Mouse (Mus musculus) limb, embryonic 13.5 days (tissue): ENCODE measurements around the gene Wdr54. TPM values are rescaled to one million over a fixed set of nuclear protein-coding genes. Genes with fewer than 3 reads are reported as not detected.

Source experiments
- ATAC-seq: fragments of 200-750 bp; cut with Nextera tagmentation; 2 replicates; pipeline ENCODE4 v1.8.0; 2017; ENCODE audit warnings: low read depth, moderate number of reproducible peaks, moderate TSS enrichment; ENCODE audit not compliant: low FRiP score
- H3K27ac ChIP-seq: fragments of 300-500 bp; sonication (generic); 2 replicates; pipeline ENCODE4 v1.5.1; 2015; ENCODE audit warnings: inconsistent platforms, mild to moderate bottlenecking, moderate library complexity
- H3K27me3 ChIP-seq: fragments of 300-500 bp; sonication (generic); 2 replicates; pipeline ENCODE4 v1.6.1; 2015; ENCODE audit warnings: mild to moderate bottlenecking, inconsistent platforms
- H3K36me3 ChIP-seq: fragments of 300-500 bp; sonication (generic); 2 replicates; pipeline ENCODE4 v1.6.1; 2015; ENCODE audit warnings: inconsistent platforms, mild to moderate bottlenecking, moderate library complexity
- H3K4me1 ChIP-seq: fragments of 300-500 bp; sonication (generic); 2 replicates; pipeline ENCODE4 v1.6.1; 2015; ENCODE audit warnings: inconsistent platforms
- H3K4me2 ChIP-seq: fragments of 300-500 bp; sonication (generic); replicated peaks from 2 replicates; pipeline ENCODE4 v1.6.1; 2015; ENCODE audit warnings: inconsistent platforms, mild to moderate bottlenecking, moderate library complexity
- H3K4me3 ChIP-seq: fragments of 300-500 bp; sonication (generic); 2 replicates; pipeline ENCODE4 v1.5.1; 2015; ENCODE audit warnings: moderate library complexity, mild to moderate bottlenecking, inconsistent platforms
- H3K9ac ChIP-seq: fragments of 300-500 bp; sonication (generic); 2 replicates; pipeline ENCODE4 v1.6.1; 2015; ENCODE audit warnings: mild to moderate bottlenecking, inconsistent platforms
- H3K9me3 ChIP-seq: fragments of 300-500 bp; sonication (generic); 2 replicates; pipeline ENCODE4 v1.6.1; 2016; ENCODE audit warnings: inconsistent platforms
- WGBS: fragments of 180-500 bp; shearing (Covaris S2); methylation state at CpG from one replicate; pipeline ENCODE4 v1.1.7; 2015; 5-methylcytosine and 5-hydroxymethylcytosine counted together
- polyA plus RNA-seq: library from polyadenylated mRNA; unstranded; fragments of >200 nt; fragmentation: Nextera tagmentation; extraction: Ambion mirVana; gene quantifications from 2 replicates; pipeline ENCODE4 v1.2.1, GENCODE M21; 2015

The Wdr54 gene
- polyA plus RNA-seq, 1 experiment from 2014 or later, result 7.4 TPM

DNA sequence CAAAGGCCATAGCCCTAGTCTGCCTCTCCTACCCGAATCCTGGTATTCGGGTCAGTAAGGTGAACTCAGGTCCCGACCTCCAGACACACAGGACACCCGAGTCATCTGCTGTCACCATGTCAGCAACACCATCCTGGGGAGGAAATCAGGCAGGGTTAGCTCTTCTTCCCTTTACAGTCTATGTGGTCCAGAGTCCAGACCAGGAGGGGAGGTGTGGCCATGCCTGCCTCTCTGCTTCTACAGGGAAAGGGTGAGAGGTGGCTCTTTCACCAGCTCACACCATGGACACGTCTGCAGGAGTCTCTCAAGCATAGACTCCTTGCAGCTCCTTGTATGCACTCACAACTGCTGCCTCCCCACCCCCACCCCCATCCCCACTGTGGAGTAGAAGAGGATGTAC lies 2.7 kb downstream of the Wdr54 start:
- no peaks in the 10 kb centered on the region for H3K9me3 ChIP-seq
- WGBS, result 65% methylated on average over 5 of the region's 5 CpGs
- H3K4me1 ChIP-seq, result peaks cover 11% of the 10 kb centered on the region
- no peak overlapping the region for H3K4me2 ChIP-seq
- H3K27me3 ChIP-seq, result no peaks in the 10 kb centered on the region
- H3K36me3 ChIP-seq, result peaks cover 51% of the 10 kb centered on the region
- ATAC-seq, result no peak
- H3K27ac ChIP-seq, result no peak overlapping the region
- H3K4me3 ChIP-seq, result no peak overlapping the region
- H3K9ac ChIP-seq, result no peak overlapping the region

DNA sequence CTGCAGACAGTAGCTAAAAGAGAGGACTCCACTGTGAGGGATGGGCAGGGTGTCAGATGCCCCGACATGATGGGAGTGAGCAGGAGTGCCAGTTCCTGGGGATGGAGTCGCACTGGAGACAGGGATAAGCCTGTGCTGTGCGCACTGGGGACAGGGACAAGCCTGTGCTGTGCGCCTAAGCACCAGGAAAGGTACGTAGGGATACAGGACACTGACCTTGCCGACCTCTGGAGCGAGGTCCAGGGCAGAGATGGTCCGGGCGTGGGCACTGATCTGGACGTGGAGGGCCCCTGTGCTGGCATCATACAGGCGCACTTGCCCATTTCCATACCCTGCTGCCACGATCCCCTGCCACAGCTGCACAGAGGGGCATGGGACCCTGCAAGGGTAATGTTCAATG lies 3.2 kb downstream of the Wdr54 start:
- no peaks in the 10 kb centered on the region for H3K27me3 ChIP-seq
- peaks cover 55% of the 10 kb centered on the region for H3K36me3 ChIP-seq
- H3K4me1 ChIP-seq, result peaks cover 11% of the 10 kb centered on the region
- WGBS, result 87% methylated on average over 12 of the region's 12 CpGs
- ATAC-seq, result no peak
- H3K4me2 ChIP-seq, result no peak overlapping the region
- no peak overlapping the region for H3K27ac ChIP-seq
- no peak overlapping the region for H3K4me3 ChIP-seq
- H3K9me3 ChIP-seq, result no peaks in the 10 kb centered on the region
- H3K9ac ChIP-seq, result no peak overlapping the region

- no peak for ATAC-seq
- H3K27me3 ChIP-seq, result no peaks in the 10 kb centered on the region
- no peak overlapping the region for H3K4me3 ChIP-seq
- 0 out of 2 replicates have a peak overlapping the region, but pooled peaks have one; percentile 13 for H3K9ac ChIP-seq
- peaks cover 68% of the 10 kb centered on the region for H3K36me3 ChIP-seq
- no peak overlapping the region for H3K27ac ChIP-seq
- no peak overlapping the region for H3K4me2 ChIP-seq
- WGBS, result 36% methylated on average over 8 of the region's 8 CpGs
- H3K4me1 ChIP-seq, result peaks cover 11% of the 10 kb centered on the region
- no peaks in the 10 kb centered on the region for H3K9me3 ChIP-seq
These were observed 4.5 kb downstream of the Wdr54 start for GRCm38 (mm10) chr6:83151721-83152120.

DNA sequence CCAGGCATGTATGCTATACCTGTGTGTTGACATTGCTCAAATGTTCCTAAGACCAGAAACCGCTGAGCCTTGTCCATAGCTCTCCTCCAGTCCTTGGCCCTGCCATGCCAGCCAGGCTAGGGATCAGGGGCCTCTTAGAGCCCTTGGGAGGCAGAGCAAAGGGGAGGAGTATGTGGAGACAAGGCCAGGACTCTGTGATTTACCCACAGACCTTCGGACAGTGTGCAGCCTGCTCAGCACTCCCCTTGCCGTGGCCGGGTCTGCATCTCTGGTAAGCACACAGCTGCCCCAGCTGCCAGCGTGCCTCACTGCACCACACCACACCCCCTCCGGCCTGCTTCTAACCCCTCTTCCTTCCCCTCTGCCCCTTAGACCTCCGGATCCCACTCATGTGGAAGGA lies 8.9 kb downstream of the Wdr54 start:
- 0 out of 2 replicates have a peak, but pooled peaks have one; percentile 25 for ATAC-seq
- H3K4me3 ChIP-seq, result no peak overlapping the region
- H3K9me3 ChIP-seq, result no peaks in the 10 kb centered on the region
- no peak overlapping the region for H3K4me2 ChIP-seq
- peaks cover 77% of the 10 kb centered on the region for H3K36me3 ChIP-seq
- WGBS, result 67% methylated on average over 7 of the region's 7 CpGs
- no peak overlapping the region for H3K9ac ChIP-seq
- H3K27me3 ChIP-seq, result no peaks in the 10 kb centered on the region
- H3K4me1 ChIP-seq, result peaks cover 21% of the 10 kb centered on the region
- no peak overlapping the region for H3K27ac ChIP-seq

DNA sequence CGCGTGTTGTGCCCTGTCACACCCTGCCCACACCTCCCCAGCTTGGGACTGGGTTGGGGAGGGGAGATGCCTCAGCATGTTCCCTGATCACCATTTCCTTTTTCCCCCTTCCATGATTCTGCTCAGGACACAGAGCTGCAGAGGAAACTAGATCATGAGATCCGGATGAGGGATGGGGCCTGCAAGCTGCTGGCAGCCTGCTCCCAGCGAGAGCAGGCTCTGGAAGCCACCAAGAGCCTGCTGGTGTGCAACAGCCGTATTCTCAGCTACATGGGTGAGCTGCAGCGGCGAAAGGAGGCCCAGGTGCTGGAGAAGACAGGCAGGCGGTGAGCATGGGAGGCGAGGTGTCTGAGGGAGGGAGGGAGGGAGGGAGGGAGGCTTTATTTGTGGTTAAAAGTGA lies 10.4 kb downstream of the Wdr54 start:
- no peak for ATAC-seq
- Histone ChIP-seq H3K4me1 (peaks cover 33% of the 10 kb centered on the region), H3K27me3 (no peaks in the 10 kb centered on the region), H3K9me3 (no peaks in the 10 kb centered on the region), H3K4me3 (no peak overlapping the region), H3K4me2 (no peak overlapping the region), H3K36me3 (peaks cover 62% of the 10 kb centered on the region), H3K9ac (peak overlapping the region; percentile 31; the same call in 1 of the 2 replicates), H3K27ac (peak overlapping the region; percentile 58; the same call in 1 of the 2 replicates)
- 48% methylated on average over 9 of the region's 9 CpGs for WGBS

DNA sequence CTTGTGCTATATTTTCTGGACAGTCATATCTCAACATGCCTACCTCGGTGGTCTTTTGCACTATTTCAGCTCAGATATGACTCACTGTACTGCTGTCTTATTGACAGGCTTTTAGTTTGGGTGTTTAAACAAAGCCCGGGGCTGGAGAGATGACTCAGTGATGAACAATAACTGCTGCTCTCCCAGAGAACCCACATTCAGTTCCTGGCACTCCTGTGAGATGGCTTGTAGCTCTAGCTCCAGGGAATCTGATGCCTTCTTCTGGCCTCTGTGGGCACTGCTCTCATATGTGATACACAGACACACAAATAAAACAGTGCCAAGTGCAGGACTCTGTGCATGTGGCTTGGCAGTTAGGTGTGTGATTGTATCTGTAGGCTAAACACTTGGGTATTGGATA lies 11.0 kb downstream of the Wdr54 start:
- H3K27me3 ChIP-seq, result no peaks in the 10 kb centered on the region
- peaks cover 56% of the 10 kb centered on the region for H3K36me3 ChIP-seq
- no peak overlapping the region for H3K4me3 ChIP-seq
- H3K9me3 ChIP-seq, result no peaks in the 10 kb centered on the region
- H3K27ac ChIP-seq, result peak overlapping the region; percentile 28; the same call in 1 of the 2 replicates
- H3K9ac ChIP-seq, result no peak overlapping the region
- H3K4me1 ChIP-seq, result peaks cover 34% of the 10 kb centered on the region
- no peak overlapping the region for H3K4me2 ChIP-seq
- no peak for ATAC-seq
- WGBS, result 73% methylated on average over 2 of the region's 2 CpGs

DNA sequence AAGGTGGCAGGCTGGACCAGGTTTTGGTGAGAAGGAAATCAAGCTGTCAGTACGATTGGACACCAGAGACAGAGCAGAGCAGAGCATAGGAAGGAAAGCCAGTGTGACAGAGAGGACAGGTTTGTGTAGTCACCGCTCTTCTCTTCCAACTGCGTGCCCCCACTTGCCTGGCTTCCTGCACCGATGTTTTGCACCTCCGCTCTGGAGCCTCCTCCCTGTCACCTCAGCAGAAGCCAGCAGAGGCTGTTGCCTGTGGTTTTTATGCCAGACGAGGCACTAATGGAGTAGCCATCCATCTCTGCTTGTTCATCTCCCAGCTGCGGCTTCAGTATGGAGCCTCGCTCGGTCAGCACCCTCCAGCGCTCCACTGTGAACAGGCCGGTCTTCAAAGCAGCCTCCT lies 13.3 kb downstream of the Wdr54 start:
- Histone ChIP-seq H3K4me1 (peaks cover 55% of the 10 kb centered on the region), H3K4me3 (no peak overlapping the region), H3K9me3 (no peaks in the 10 kb centered on the region), H3K9ac (peak overlapping the region; percentile 69; the same call in 1 of the 2 replicates), H3K27ac (no peak overlapping the region), H3K27me3 (no peaks in the 10 kb centered on the region), H3K36me3 (peaks cover 42% of the 10 kb centered on the region), H3K4me2 (peak overlapping the region; percentile 70)
- 39% methylated on average over 11 of the region's 11 CpGs for WGBS
- ATAC-seq, result no peak

GRCm38 (mm10) chr6:83142211-83142731 lies 13.9 kb downstream of the Wdr54 start:
- H3K4me3 ChIP-seq, result peak overlapping the region; percentile 37
- 0 out of 2 replicates have a peak overlapping the region, but pooled peaks have one; percentile 15 for H3K27ac ChIP-seq
- peak overlapping the region; percentile 69 for H3K9ac ChIP-seq
- ATAC-seq, result no peak
- peaks cover 36% of the 10 kb centered on the region for H3K36me3 ChIP-seq
- H3K27me3 ChIP-seq, result no peaks in the 10 kb centered on the region
- peaks cover 57% of the 10 kb centered on the region for H3K4me1 ChIP-seq
- whole genome bisulfite sequencing, result 5% methylated on average over 41 of the region's 41 CpGs
- H3K4me2 ChIP-seq, result peak overlapping the region; percentile 70
- H3K9me3 ChIP-seq, result no peaks in the 10 kb centered on the region

- H3K27ac ChIP-seq, result no peak overlapping the region
- H3K4me1 ChIP-seq, result peaks cover 57% of the 10 kb centered on the region
- 35% methylated on average over 4 of the region's 4 CpGs for WGBS
- peak overlapping the region; percentile 69 for H3K9ac ChIP-seq
- H3K4me3 ChIP-seq, result peak overlapping the region; percentile 37
- no peaks in the 10 kb centered on the region for H3K27me3 ChIP-seq
- no peaks in the 10 kb centered on the region for H3K9me3 ChIP-seq
- peak overlapping the region; percentile 70 for H3K4me2 ChIP-seq
- H3K36me3 ChIP-seq, result peaks cover 30% of the 10 kb centered on the region
- no peak for ATAC-seq
These were observed 14.6 kb downstream of the Wdr54 start for GRCm38 (mm10) chr6:83141636-83142035.

DNA sequence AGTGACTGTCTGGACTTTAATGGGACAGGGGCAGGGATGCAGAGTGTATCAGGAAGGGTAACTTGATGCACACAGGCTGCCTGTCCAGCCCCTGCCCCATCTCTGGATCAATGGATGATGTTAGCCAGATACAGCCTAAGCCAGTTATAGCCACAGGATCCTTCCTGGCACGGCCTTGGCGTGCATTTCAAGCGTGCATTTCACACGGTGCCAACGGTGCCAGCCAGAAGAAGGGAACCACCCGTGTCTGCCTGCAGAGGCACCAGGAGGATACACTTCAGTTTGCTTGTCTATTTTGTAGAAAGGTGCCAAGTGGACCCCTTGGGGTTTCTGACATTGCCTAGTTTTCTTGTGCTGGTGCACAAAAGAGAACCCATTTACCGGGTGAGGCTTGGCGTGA lies 16.2 kb downstream of the Wdr54 start:
- H3K4me3 ChIP-seq, result no peak overlapping the region
- no peak overlapping the region for H3K27ac ChIP-seq
- peak overlapping the region; percentile 94 for H3K4me2 ChIP-seq
- 85% methylated on average over 8 of the region's 8 CpGs for WGBS
- H3K27me3 ChIP-seq, result no peaks in the 10 kb centered on the region
- no peak overlapping the region for H3K9ac ChIP-seq
- ATAC-seq, result no peak
- no peaks in the 10 kb centered on the region for H3K9me3 ChIP-seq
- H3K4me1 ChIP-seq, result peaks cover 63% of the 10 kb centered on the region
- peaks cover 18% of the 10 kb centered on the region for H3K36me3 ChIP-seq

DNA sequence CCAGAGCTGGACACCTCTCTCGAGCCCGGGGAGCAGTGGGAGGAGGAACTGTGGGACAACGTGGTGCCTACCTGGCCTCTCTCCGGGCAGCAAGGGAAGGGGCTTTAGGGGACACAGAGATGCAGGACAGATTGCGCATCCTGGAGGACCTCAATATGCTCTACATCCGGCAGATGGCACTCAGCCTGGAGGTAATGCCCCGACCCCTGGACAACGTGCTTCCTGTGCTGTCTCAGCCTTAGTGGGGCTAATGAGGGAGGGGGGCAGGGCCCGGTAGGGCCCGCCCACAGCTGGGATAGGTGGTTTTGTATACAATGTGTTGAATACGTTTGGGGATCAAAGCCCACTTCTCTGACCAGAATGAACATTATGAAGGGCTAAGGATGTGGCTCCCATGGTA lies 18.1 kb downstream of the Wdr54 start:
- H3K4me2 ChIP-seq, result peak overlapping the region; percentile 94
- H3K36me3 ChIP-seq, result peaks cover 9% of the 10 kb centered on the region; the same call in 1 of the 2 replicates
- H3K27me3 ChIP-seq, result no peaks in the 10 kb centered on the region
- peak overlapping the region; percentile 61 for H3K4me3 ChIP-seq
- no peaks in the 10 kb centered on the region for H3K9me3 ChIP-seq
- peak overlapping the region; percentile 100 for H3K27ac ChIP-seq
- H3K9ac ChIP-seq, result peak overlapping the region; percentile 89
- peak; percentile 34 for ATAC-seq
- WGBS, result under 1% methylated on average over 11 of the region's 11 CpGs
- H3K4me1 ChIP-seq, result peaks cover 59% of the 10 kb centered on the region

- H3K4me1 ChIP-seq, result peaks cover 54% of the 10 kb centered on the region
- H3K9me3 ChIP-seq, result no peaks in the 10 kb centered on the region
- WGBS, result 0% methylated on average over 12 of the region's 12 CpGs
- peak overlapping the region; percentile 61 for H3K4me3 ChIP-seq
- no peaks in the 10 kb centered on the region for H3K27me3 ChIP-seq
- H3K4me2 ChIP-seq, result peak overlapping the region; percentile 94
- H3K27ac ChIP-seq, result peak overlapping the region; percentile 100
- peak overlapping the region; percentile 89 for H3K9ac ChIP-seq
- ATAC-seq, result peak; percentile 85
- H3K36me3 ChIP-seq, result peaks cover 9% of the 10 kb centered on the region; the same call in 1 of the 2 replicates
These were observed 18.6 kb downstream of the Wdr54 start for GRCm38 (mm10) chr6:83137576-83137950.
